Mouse (Mus musculus) MEL (cell line): ENCODE measurements around the gene Kctd18.

Experiments
- CTCF ChIP-seq, 3 experiments: IDR thresholded peaks in 2 of 3; conservative IDR thresholded peaks in 1 of 3; 2 replicates each; pipeline ENCODE4 v1.5.1; 2011 to 2012; ENCODE audit warnings: low read length in 3 of 3, low read depth in 2 of 3, mild to moderate bottlenecking in 2 of 3, improper control_type of control experiment in 1 of 3, inconsistent platforms in 1 of 3, mixed read lengths in 1 of 3, moderate library complexity in 1 of 3; ENCODE audit not compliant: control insufficient read depth in 1 of 3, insufficient read depth in 1 of 3, poor library complexity in 1 of 3, severe bottlenecking in 1 of 3
- KAT2A ChIP-seq: conservative IDR thresholded peaks from 2 replicates; pipeline ENCODE4 v1.6.1; 2012; ENCODE audit warnings: low read depth, low read length, improper control_type of control experiment, inconsistent platforms
- NRF1 ChIP-seq: IDR thresholded peaks from 2 replicates; pipeline ENCODE4 v1.6.1; 2014; ENCODE audit warnings: low read depth, mild to moderate bottlenecking, inconsistent platforms, low read length, improper control_type of control experiment, moderate library complexity; ENCODE audit not compliant: poor library complexity, insufficient read depth, severe bottlenecking

- TF ChIP-seq CTCF (IDR thresholded peaks at IDR 0.05 in 2 of 3, conservative IDR thresholded peaks at IDR 0.05 in 1 of 3; ENCODE audit: control insufficient read depth in 1 of 3, insufficient read depth in 1 of 3, low read depth in 2 of 3, low read length in 3 of 3, poor library complexity in 1 of 3, severe bottlenecking in 1 of 3) (peak; percentile 84 to 96 (median 93)), KAT2A (no peak), NRF1 (no peak)
Observed at GRCm38 (mm10) chr1:58031160-58031769, 12.5 kb upstream of the Kctd18 start.
